Mouse (Mus musculus): Measurements from ENCODE around the gene March8. TPM values are rescaled to one million over a fixed set of nuclear protein-coding genes. Genes with fewer than 3 reads are reported as not detected.

The March8 gene
- polyA plus RNA-seq, 1 experiment from 2014 or later: 68.5 TPM

- no peaks in the 10 kb centered on the region for H3K27me3 ChIP-seq
- H3K9me3 ChIP-seq: no peaks in the 10 kb centered on the region
- H3K36me3 ChIP-seq: no peaks in the 10 kb centered on the region
- H3K4me1 ChIP-seq (replicated peaks): no peaks in the 10 kb centered on the region
- no peak overlapping the region for H3K4me2 ChIP-seq (replicated peaks)
- WGBS: 87% methylated on average over 6 of the region's 6 CpGs
- no peak overlapping the region for H3K9ac ChIP-seq (replicated peaks)
- H3K27ac ChIP-seq: no peak overlapping the region
- ATAC-seq: no peak
- H3K4me3 ChIP-seq (replicated peaks): no peak overlapping the region
These were observed 101.7 kb downstream of the March8 start for GRCm38 (mm10) chr6:116439531-116439930.

GRCm38 (mm10) chr6:116440447-116440846 is 102.6 kb downstream of the March8 start:
- Histone ChIP-seq H3K4me2 (replicated peaks) (no peak overlapping the region), H3K4me3 (replicated peaks) (no peak overlapping the region), H3K9ac (replicated peaks) (no peak overlapping the region), H3K4me1 (replicated peaks) (no peaks in the 10 kb centered on the region), H3K36me3 (no peaks in the 10 kb centered on the region), H3K27ac (no peak overlapping the region), H3K9me3 (no peaks in the 10 kb centered on the region), H3K27me3 (no peaks in the 10 kb centered on the region)
- no peak for ATAC-seq
- WGBS: 79% methylated on average over 4 of the region's 4 CpGs

GRCm38 (mm10) chr6:116440849-116441248 is 103.0 kb downstream of the March8 start:
- ATAC-seq: no peak
- Histone ChIP-seq H3K27ac (no peak overlapping the region), H3K4me3 (replicated peaks) (no peak overlapping the region), H3K9me3 (no peaks in the 10 kb centered on the region), H3K36me3 (no peaks in the 10 kb centered on the region), H3K4me1 (replicated peaks) (no peaks in the 10 kb centered on the region), H3K27me3 (no peaks in the 10 kb centered on the region), H3K4me2 (replicated peaks) (no peak overlapping the region), H3K9ac (replicated peaks) (no peak overlapping the region)
- 91% methylated on average over 4 of the region's 4 CpGs for WGBS

GRCm38 (mm10) chr6:116455781-116456180 is 118.0 kb downstream of the March8 start:
- Histone ChIP-seq H3K4me1 (replicated peaks) (peaks cover 4% of the 10 kb centered on the region), H3K4me2 (replicated peaks) (no peak overlapping the region), H3K9ac (replicated peaks) (no peak overlapping the region), H3K4me3 (replicated peaks) (no peak overlapping the region), H3K27me3 (peaks cover 14% of the 10 kb centered on the region), H3K36me3 (no peaks in the 10 kb centered on the region), H3K27ac (no peak overlapping the region), H3K9me3 (no peaks in the 10 kb centered on the region)
- 78% methylated on average over 4 of the region's 4 CpGs for WGBS
- no peak for ATAC-seq

- no peak overlapping the region for H3K4me3 ChIP-seq (replicated peaks)
- 95% methylated on average over 1 of the region's 1 CpGs for WGBS
These were observed 118.7 kb downstream of the March8 start for GRCm38 (mm10) chr6:116456482-116456881.

GRCm38 (mm10) chr6:116458728-116459127 is 120.9 kb downstream of the March8 start:
- Histone ChIP-seq H3K27ac (no peak overlapping the region), H3K4me3 (replicated peaks) (no peak overlapping the region), H3K27me3 (peaks cover 30% of the 10 kb centered on the region), H3K9me3 (no peaks in the 10 kb centered on the region), H3K4me2 (replicated peaks) (no peak overlapping the region), H3K36me3 (no peaks in the 10 kb centered on the region), H3K4me1 (replicated peaks) (peaks cover 8% of the 10 kb centered on the region), H3K9ac (replicated peaks) (no peak overlapping the region)
- no peak for ATAC-seq
- 77% methylated on average over 4 of the region's 4 CpGs for WGBS

More at GRCm38 (mm10) chr6:116456482-116456881, 118.7 kb downstream of the March8 start:
- no peaks in the 10 kb centered on the region for H3K36me3 ChIP-seq
- no peak overlapping the region for H3K9ac ChIP-seq (replicated peaks)
- H3K27me3 ChIP-seq: peaks cover 21% of the 10 kb centered on the region
- H3K4me1 ChIP-seq (replicated peaks): peaks cover 8% of the 10 kb centered on the region
- ATAC-seq: no peak
- H3K9me3 ChIP-seq: no peaks in the 10 kb centered on the region
- no peak overlapping the region for H3K27ac ChIP-seq
- no peak overlapping the region for H3K4me2 ChIP-seq (replicated peaks)

Other genes with a start within 250 kb of the March8 start
- gene Tmcc1, start 144.5 kb upstream of the March8 start, polyA plus RNA-seq (2015; fragmentation: Nextera tagmentation; extraction: Ambion mirVana): 35.7 and 36.4 TPM in 2 replicates
- gene Washc2, start 130.0 kb upstream of the March8 start, polyA plus RNA-seq (2015; fragmentation: Nextera tagmentation; extraction: Ambion mirVana): 64.4 and 67.1 TPM in 2 replicates
- 11.5 and 11.6 TPM in 2 replicates for gene Zfand4, start 73.8 kb upstream of the March8 start, polyA plus RNA-seq (2015; fragmentation: Nextera tagmentation; extraction: Ambion mirVana)
- 0.58 and 0.59 TPM in 2 replicates for gene Alox5, start 123.2 kb downstream of the March8 start, polyA plus RNA-seq (2015; fragmentation: Nextera tagmentation; extraction: Ambion mirVana)
- gene Olfr211, start 151.1 kb downstream of the March8 start, polyA plus RNA-seq (2015; fragmentation: Nextera tagmentation; extraction: Ambion mirVana): not detected in 2 replicates
- not detected in 2 replicates for gene Olfr212, start 168.5 kb downstream of the March8 start, polyA plus RNA-seq (2015; fragmentation: Nextera tagmentation; extraction: Ambion mirVana)
- not detected in 2 replicates for gene Olfr213, start 200.4 kb downstream of the March8 start, polyA plus RNA-seq (2015; fragmentation: Nextera tagmentation; extraction: Ambion mirVana)
- 0.38 and 1.0 TPM in 2 replicates for gene Gm5580, start 213.1 kb downstream of the March8 start, polyA plus RNA-seq (2015; fragmentation: Nextera tagmentation; extraction: Ambion mirVana)
- not detected in 2 replicates for gene Olfr214, start 216.2 kb downstream of the March8 start, polyA plus RNA-seq (2015; fragmentation: Nextera tagmentation; extraction: Ambion mirVana)
- not detected in 2 replicates for gene Olfr215, start 246.2 kb downstream of the March8 start, polyA plus RNA-seq (2015; fragmentation: Nextera tagmentation; extraction: Ambion mirVana)

All from midbrain, embryonic 13.5 days (tissue).